Mouse (Mus musculus) G1E-ER4 (cell line): ENCODE results near the gene Cd86. TPM values are rescaled to one million over a fixed set of nuclear protein-coding genes. Genes with fewer than 3 reads are reported as not detected.

Source experiments
- GATA1 ChIP-seq: IDR thresholded peaks from one replicate; pipeline ENCODE4 v1.8.0; 2012; ENCODE audit warnings: low read length, inconsistent platforms
- polyA plus RNA-seq: library from polyadenylated mRNA; stranded (reverse); fragments of >175 nt; gene quantifications from 2 replicates; pipeline ENCODE4 v1.2.3, GENCODE M21; 2012

Cd86 gene
- polyA plus RNA-seq, result not detected in 2 replicates

- TF ChIP-seq GATA1, result no peak
Observed at GRCm38 (mm10) chr16:36665782-36666181, at the start of gene Cd86. Cd86 (minus strand) TSS chr16:36666081.

- no peak for TF ChIP-seq GATA1
Observed at GRCm38 (mm10) chr16:36711760-36712159, 45.9 kb upstream of the Cd86 start.

GRCm38 (mm10) chr16:36710794-36711193, 44.9 kb upstream of the Cd86 start:
- TF ChIP-seq GATA1, result no peak

- TF ChIP-seq GATA1, result no peak
Observed at GRCm38 (mm10) chr16:36709405-36709804, 43.5 kb upstream of the Cd86 start.

GRCm38 (mm10) chr16:36708751-36709150, 42.9 kb upstream of the Cd86 start:
- no peak for TF ChIP-seq GATA1

GRCm38 (mm10) chr16:36707702-36708423, 42.0 kb upstream of the Cd86 start:
- no peak for TF ChIP-seq GATA1

- TF ChIP-seq GATA1, result no peak
Observed at GRCm38 (mm10) chr16:36700484-36700883, 34.6 kb upstream of the Cd86 start.

GRCm38 (mm10) chr16:36697331-36697730, 31.4 kb upstream of the Cd86 start:
- TF ChIP-seq GATA1, result no peak

GRCm38 (mm10) chr16:36694798-36695290, 29.0 kb upstream of the Cd86 start:
- TF ChIP-seq GATA1, result no peak

GRCm38 (mm10) chr16:36693818-36694413, 28.0 kb upstream of the Cd86 start, which contains the start of gene Ildr1:
Ildr1 (plus strand) TSS chr16:36693978.
- no peak for TF ChIP-seq GATA1

- no peak for TF ChIP-seq GATA1
Observed at GRCm38 (mm10) chr16:36691484-36691883, 25.6 kb upstream of the Cd86 start.

- TF ChIP-seq GATA1, result no peak
Observed at GRCm38 (mm10) chr16:36688076-36688475, 22.2 kb upstream of the Cd86 start.

- no peak for TF ChIP-seq GATA1
Observed at GRCm38 (mm10) chr16:36684325-36684918, 18.5 kb upstream of the Cd86 start.

GRCm38 (mm10) chr16:36681829-36682228, 15.9 kb upstream of the Cd86 start:
- TF ChIP-seq GATA1, result no peak

GRCm38 (mm10) chr16:36675902-36676301, 10.0 kb upstream of the Cd86 start:
- TF ChIP-seq GATA1, result no peak

GRCm38 (mm10) chr16:36675304-36675703, 9.4 kb upstream of the Cd86 start:
- no peak for TF ChIP-seq GATA1
